Mouse (Mus musculus) c-Kit-negative CD71-positive TER-119-positive erythroid progenitor cells, embryonic 14.5 days (primary cell): ENCODE data around the gene Arsa.
"Not testable (repeated sequence)": the region's sequence is repeated elsewhere in the genome, so short reads cannot be mapped to it uniquely, and the experiment has no call there.

Experiments
- DNase-seq: peaks from one replicate; pipeline ENCODE4 v3.0.0-alpha.2; 2013; ENCODE audit warnings: low read depth, low spot score

Arsa gene

GRCm38 (mm10) chr15:89455642-89456041 is 21.6 kb downstream of the Arsa start:
- DNase-seq = no peak

GRCm38 (mm10) chr15:89454857-89455256 is 22.4 kb downstream of the Arsa start:
- DNase-seq = no peak

GRCm38 (mm10) chr15:89453865-89454478 is 23.3 kb downstream of the Arsa start, which contains the start of gene Mapk8ip2:
Gene Mapk8ip2, plus strand, starts transcription at chr15:89453913.
- no peak for DNase-seq

GRCm38 (mm10) chr15:89452906-89453864 is 24.0 kb downstream of the Arsa start:
- no peak for DNase-seq

GRCm38 (mm10) chr15:89442486-89443070 is 34.6 kb downstream of the Arsa start:
- no peak for DNase-seq

GRCm38 (mm10) chr15:89435878-89436277 is 41.3 kb downstream of the Arsa start:
- no peak for DNase-seq

- no peak for DNase-seq
Measured at GRCm38 (mm10) chr15:89434136-89434535, 43.1 kb downstream of the Arsa start.

- DNase-seq = no peak
Measured at GRCm38 (mm10) chr15:89432946-89433345, 44.3 kb downstream of the Arsa start.

GRCm38 (mm10) chr15:89431806-89432205 is 45.4 kb downstream of the Arsa start:
- no peak for DNase-seq

- no peak for DNase-seq
Measured at GRCm38 (mm10) chr15:89431271-89431670, 46.0 kb downstream of the Arsa start.

GRCm38 (mm10) chr15:89430771-89431170 is 46.5 kb downstream of the Arsa start:
- not testable (repeated sequence) for DNase-seq

GRCm38 (mm10) chr15:89430341-89430740 is 46.9 kb downstream of the Arsa start:
- no peak for DNase-seq

GRCm38 (mm10) chr15:89429352-89430221 is 47.6 kb downstream of the Arsa start, which contains the start of the genes C730034F03Rik, Gm44502 and Chkb:
Gene C730034F03Rik, plus strand, starts transcription at chr15:89429589.
Gene Gm44502, minus strand, starts transcription at chr15:89429696.
Gene Chkb, minus strand, starts transcription at chr15:89429908.
- peak; percentile 81 for DNase-seq

GRCm38 (mm10) chr15:89428821-89429351 is 48.3 kb downstream of the Arsa start:
- DNase-seq = peak; percentile 15

- no peak for DNase-seq
Measured at GRCm38 (mm10) chr15:89428136-89428790, 49.0 kb downstream of the Arsa start.

GRCm38 (mm10) chr15:89426716-89427115 is 50.5 kb downstream of the Arsa start:
- no peak for DNase-seq

- no peak for DNase-seq
Measured at GRCm38 (mm10) chr15:89425711-89426121, 51.5 kb downstream of the Arsa start, which contains the start of gene Cpt1b. Gene Cpt1b, minus strand, starts transcription at chr15:89425863.

GRCm38 (mm10) chr15:89424621-89425020 is 52.6 kb downstream of the Arsa start:
- DNase-seq = no peak
